Mouse (Mus musculus) megakaryocyte, embryonic 14.5 days (primary cell): ENCODE data around the gene Lig4.

ENCODE experiments used
- FLI1 ChIP-seq: IDR thresholded peaks from 2 replicates; pipeline ENCODE4 v1.6.1; 2012; ENCODE audit warnings: low read length, inconsistent platforms, mixed read lengths
- GATA1 ChIP-seq: IDR thresholded peaks from 3 replicates; pipeline ENCODE4 v1.6.1; 2012; ENCODE audit warnings: mixed read lengths, low read length, inconsistent platforms, borderline replicate concordance

GRCm38 (mm10) chr8:9975276-9975675 lies 2.2 kb downstream of the Lig4 start:
- TF ChIP-seq GATA1: no peak
- TF ChIP-seq FLI1: no peak
